Mouse (Mus musculus): ENCODE measurements at regions not wholly inside any gene's neighbourhood (a gene's known extent, or its start where the extent isn't known, plus 50 kb on each side); places are given as distances from the start of the nearest gene placed in this dataset.

GRCm38 (mm10) chr6:89258140-89258539, 104.3 kb downstream of the Plxna1 start:
- no peak for DNase-seq

GRCm38 (mm10) chr6:89259406-89259994, 102.9 kb downstream of the Plxna1 start:
- peak; percentile 47 to 56 for DNase-seq

- no peak for DNase-seq
Measured at GRCm38 (mm10) chr6:89262958-89263357, 99.5 kb downstream of the Plxna1 start.

- no peak for DNase-seq
Measured at GRCm38 (mm10) chr6:89265296-89265695, 97.1 kb downstream of the Plxna1 start.

All from cerebellum, postnatal 14 days (tissue).